Mouse (Mus musculus) cerebellum, adult 2 months (tissue): Measurements from ENCODE around the gene Cadm2. TPM values are rescaled to one million over a fixed set of nuclear protein-coding genes. Genes with fewer than 3 reads are reported as not detected.
A peak's percentile ranks its signal among the peaks of the same experiment; 100 is the strongest.

Experiments used
- DNase-seq, 2 experiments: peaks; one replicate each; pipeline ENCODE4 v3.0.0; 2021
- H3K27ac ChIP-seq: fragments of 200-500 bp; 2 replicates; pipeline ENCODE4 v1.5.1; 2012; ENCODE audit warnings: low read length, control low read depth, inconsistent platforms; ENCODE audit not compliant: insufficient read depth
- H3K27me3 ChIP-seq: fragments of 200-500 bp; 2 replicates; pipeline ENCODE4 v1.6.1; 2012; ENCODE audit warnings: inconsistent platforms, mild to moderate bottlenecking, low read length, moderate library complexity; ENCODE audit not compliant: control insufficient read depth, insufficient read depth
- H3K4me1 ChIP-seq: fragments of 200-500 bp; 2 replicates; pipeline ENCODE4 v1.6.1; 2011; ENCODE audit warnings: low read length; ENCODE audit not compliant: control insufficient read depth, insufficient read depth
- H3K4me3 ChIP-seq: fragments of 200-500 bp; replicated peaks from 2 replicates; pipeline ENCODE3; 2011; ENCODE audit warnings: mild to moderate bottlenecking, low read depth, low read length, control low read depth; ENCODE audit not compliant: insufficient read depth
- CTCF ChIP-seq: fragments of 200-500 bp; IDR thresholded peaks from 2 replicates; pipeline ENCODE4 v1.5.1; 2011; ENCODE audit warnings: low read depth, mild to moderate bottlenecking, control low read depth, low read length, moderate library complexity, borderline replicate concordance; ENCODE audit not compliant: insufficient read depth
- POLR2A ChIP-seq: fragments of 200-500 bp; IDR thresholded peaks from 2 replicates; pipeline ENCODE4 v1.6.1; 2011; ENCODE audit warnings: low read length, control low read depth, borderline replicate concordance; ENCODE audit not compliant: insufficient read depth
- WGBS: fragments of 180-500 bp; shearing (Covaris S2); methylation state at CpG from one replicate; pipeline ENCODE4 v1.1.7; 2018; 5-methylcytosine and 5-hydroxymethylcytosine counted together
- polyA plus RNA-seq: library from polyadenylated mRNA; depleted of rRNA; stranded (reverse); fragments of >200 nt; gene quantifications from 2 replicates; pipeline ENCODE4 v1.2.3, GENCODE M21; 2012

Gene Cadm2
- polyA plus RNA-seq, 1 experiment, result 47.7 TPM

GRCm38 (mm10) chr16:67613876-67614275 lies 6.8 kb downstream of the Cadm2 start:
- DNase-seq, result peak; percentile 57 to 62
- Histone ChIP-seq H3K4me1 (peaks cover 7% of the 10 kb centered on the region; the same call in 1 of the 2 replicates), H3K4me3 (no peak overlapping the region), H3K27me3 (no peaks in the 10 kb centered on the region), H3K27ac (no peak overlapping the region)
- TF ChIP-seq POLR2A (no peak), CTCF (no peak)
- WGBS, result 28% methylated on average over 2 of the region's 2 CpGs

- Histone ChIP-seq H3K27ac (peak overlapping the region; percentile 81; the same call in 1 of the 2 replicates), H3K4me1 (peaks cover 7% of the 10 kb centered on the region; the same call in 1 of the 2 replicates), H3K4me3 (no peak overlapping the region), H3K27me3 (no peaks in the 10 kb centered on the region)
- TF ChIP-seq CTCF (no peak), POLR2A (no peak)
- DNase-seq, result peak; percentile 52 to 89
- WGBS, result 9% methylated on average over 7 of the region's 7 CpGs
Observed at GRCm38 (mm10) chr16:67610904-67611681, 9.6 kb downstream of the Cadm2 start.

GRCm38 (mm10) chr16:67609116-67609515 lies 11.6 kb downstream of the Cadm2 start:
- Histone ChIP-seq H3K4me3 (no peak overlapping the region), H3K27me3 (no peaks in the 10 kb centered on the region), H3K4me1 (peaks cover 7% of the 10 kb centered on the region; the same call in 1 of the 2 replicates), H3K27ac (no peak overlapping the region)
- WGBS, result 13% methylated on average over 4 of the region's 4 CpGs
- DNase-seq, result peak in 1 of 2 experiments; percentile 63
- TF ChIP-seq POLR2A, result no peak
- TF ChIP-seq CTCF, result no peak

- TF ChIP-seq POLR2A, result no peak
- TF ChIP-seq CTCF, result no peak
- Histone ChIP-seq H3K4me1 (peaks cover 2% of the 10 kb centered on the region; the same call in 1 of the 2 replicates), H3K27me3 (no peaks in the 10 kb centered on the region), H3K4me3 (no peak overlapping the region), H3K27ac (no peak overlapping the region)
- no peak for DNase-seq
- whole genome bisulfite sequencing, result 76% methylated on average over 3 of the region's 3 CpGs
Observed at GRCm38 (mm10) chr16:67608499-67608898, 12.2 kb downstream of the Cadm2 start.

GRCm38 (mm10) chr16:67605661-67606060 lies 15.0 kb downstream of the Cadm2 start:
- Histone ChIP-seq H3K27ac (no peak overlapping the region), H3K4me3 (no peak overlapping the region), H3K27me3 (no peaks in the 10 kb centered on the region), H3K4me1 (no peaks in the 10 kb centered on the region; the same call in 1 of the 2 replicates)
- no peak for TF ChIP-seq CTCF
- TF ChIP-seq POLR2A, result no peak
- whole genome bisulfite sequencing, result 87% methylated on average over 6 of the region's 6 CpGs
- DNase-seq, result no peak

GRCm38 (mm10) chr16:67599981-67600380 lies 20.7 kb downstream of the Cadm2 start:
- no peak overlapping the region for H3K4me3 ChIP-seq
- no peak for DNase-seq
- H3K27me3 ChIP-seq, result no peaks in the 10 kb centered on the region
- H3K27ac ChIP-seq, result no peak overlapping the region
- WGBS, result 84% methylated on average over 9 of the region's 9 CpGs
- no peak for TF ChIP-seq CTCF
- no peak for TF ChIP-seq POLR2A
- H3K4me1 ChIP-seq, result no peaks in the 10 kb centered on the region

- DNase-seq, result no peak
- Histone ChIP-seq H3K27me3 (no peaks in the 10 kb centered on the region), H3K4me1 (no peaks in the 10 kb centered on the region), H3K27ac (no peak overlapping the region), H3K4me3 (no peak overlapping the region)
- TF ChIP-seq POLR2A, result no peak
- no peak for TF ChIP-seq CTCF
- WGBS, result 40% methylated on average over 4 of the region's 4 CpGs
Observed at GRCm38 (mm10) chr16:67598841-67599240, 21.9 kb downstream of the Cadm2 start.

GRCm38 (mm10) chr16:67591015-67591414 lies 29.7 kb downstream of the Cadm2 start:
- H3K4me3 ChIP-seq, result no peak overlapping the region
- TF ChIP-seq POLR2A (no peak), CTCF (no peak)
- peaks cover 3% of the 10 kb centered on the region; the same call in 1 of the 2 replicates for H3K4me1 ChIP-seq
- 84% methylated on average over 6 of the region's 6 CpGs for WGBS
- H3K27me3 ChIP-seq, result no peaks in the 10 kb centered on the region
- no peak overlapping the region for H3K27ac ChIP-seq
- DNase-seq, result no peak
